Mouse (Mus musculus) hindbrain, embryonic 16.5 days (tissue): ENCODE measurements around the gene Mast1. TPM values are rescaled to one million over a fixed set of nuclear protein-coding genes. Genes with fewer than 3 reads are reported as not detected.

Experiments
- ATAC-seq: fragments of 200-750 bp; cut with Nextera tagmentation; 2 replicates; pipeline ENCODE4 v1.8.0; 2017; ENCODE audit warnings: moderate TSS enrichment, moderate library complexity
- H3K27ac ChIP-seq: fragments of 300-500 bp; sonication (generic); 2 replicates; pipeline ENCODE4 v1.5.1; 2014; ENCODE audit warnings: low read depth, mild to moderate bottlenecking, control low read depth, low read length, moderate library complexity
- H3K27me3 ChIP-seq: fragments of 300-500 bp; sonication (generic); replicated peaks from 2 replicates; pipeline ENCODE4 v1.6.1; 2014; ENCODE audit warnings: low read length; ENCODE audit not compliant: control insufficient read depth, insufficient read depth
- H3K36me3 ChIP-seq: fragments of 300-500 bp; sonication (generic); 2 replicates; pipeline ENCODE4 v1.6.1; 2014; ENCODE audit warnings: mild to moderate bottlenecking, low read length, moderate library complexity, mixed read lengths; ENCODE audit not compliant: control insufficient read depth, insufficient read depth
- H3K4me1 ChIP-seq: fragments of 300-500 bp; sonication (generic); 2 replicates; pipeline ENCODE4 v1.6.1; 2014; ENCODE audit warnings: low read depth, low read length; ENCODE audit not compliant: control insufficient read depth, insufficient read depth
- H3K4me2 ChIP-seq: fragments of 300-500 bp; sonication (generic); 2 replicates; pipeline ENCODE4 v1.6.1; 2014; ENCODE audit warnings: mild to moderate bottlenecking, low read length, control low read depth, moderate library complexity
- H3K4me3 ChIP-seq: fragments of 300-500 bp; sonication (generic); 2 replicates; pipeline ENCODE4 v1.5.1; 2014; ENCODE audit warnings: mild to moderate bottlenecking, low read length, control low read depth, moderate library complexity
- H3K9ac ChIP-seq: fragments of 300-500 bp; sonication (generic); 2 replicates; pipeline ENCODE4 v1.6.1; 2014; ENCODE audit warnings: low read depth, mild to moderate bottlenecking, control low read depth, low read length, moderate library complexity
- H3K9me3 ChIP-seq: fragments of 300-500 bp; sonication (generic); 2 replicates; pipeline ENCODE4 v1.6.1; 2014; ENCODE audit warnings: mild to moderate bottlenecking, low read length, moderate library complexity; ENCODE audit not compliant: control insufficient read depth
- WGBS: fragments of 180-500 bp; shearing (Covaris S2); extraction: QIAGEN DNeasy Blood & Tissue Kit; methylation state at CpG from one replicate; pipeline ENCODE4 v1.1.7; 2014; 5-methylcytosine and 5-hydroxymethylcytosine counted together
- polyA plus RNA-seq: library from polyadenylated mRNA; unstranded; fragments of >200 nt; fragmentation: Nextera tagmentation; extraction: Ambion mirVana; gene quantifications from 2 replicates; pipeline ENCODE4 v1.2.1, GENCODE M21; 2015

Mast1 gene
- polyA plus RNA-seq, 1 experiment from 2014 or later, result 71.4 TPM

DNA sequence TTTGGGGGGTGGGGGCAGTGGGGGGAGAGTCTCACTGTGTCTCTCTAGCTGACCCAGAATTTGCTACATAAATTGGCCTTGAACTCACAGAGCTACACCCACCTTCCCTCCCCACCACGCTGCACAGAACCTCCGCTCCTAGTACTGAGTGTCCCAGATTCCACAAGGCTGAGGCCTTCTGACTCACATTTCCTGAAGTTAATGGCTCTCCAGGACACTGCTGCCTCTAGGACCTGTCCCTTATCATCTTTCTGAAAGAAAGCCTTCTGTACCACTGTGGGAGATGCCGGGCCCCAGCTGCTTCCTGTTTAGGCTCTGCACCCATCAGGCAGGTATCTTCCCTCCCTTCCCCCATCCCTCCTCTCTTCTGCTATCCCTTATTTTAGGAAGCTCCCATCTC lies 29.4 kb upstream of the Mast1 start:
- no peak overlapping the region; the same call in 1 of the 2 replicates for H3K4me3 ChIP-seq

DNA sequence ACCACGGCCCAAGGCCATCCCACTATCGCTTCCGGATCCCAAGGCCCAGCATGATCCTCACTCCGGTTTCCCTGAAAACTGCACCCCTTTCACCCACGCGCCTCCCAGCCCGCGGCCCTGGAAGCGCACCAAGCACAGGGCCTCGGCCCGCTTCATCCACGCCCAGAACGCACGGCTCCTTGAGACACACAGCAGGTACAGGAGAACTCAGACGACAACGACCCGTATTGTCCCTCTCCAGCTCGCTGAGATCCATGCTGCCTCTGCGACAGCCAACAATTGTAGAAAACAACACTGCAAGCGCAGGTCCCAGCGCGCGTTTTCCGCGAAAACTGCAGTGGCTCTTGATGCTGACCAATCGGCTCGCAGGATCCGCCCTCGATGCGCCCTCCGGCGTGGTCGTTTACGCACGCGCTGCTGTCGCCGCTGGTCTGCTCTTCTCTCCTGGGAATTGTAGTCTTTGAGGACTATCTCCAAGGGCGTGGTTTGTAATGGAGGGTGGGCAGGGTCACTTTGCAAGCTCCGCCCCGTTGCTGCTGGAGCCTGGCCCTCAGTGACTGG lies 28.7 kb upstream of the Mast1 start:
- WGBS, result 0% methylated on average over 41 of the region's 41 CpGs
- H3K9ac ChIP-seq, result peak overlapping the region; percentile 76

More for the DNA sequence above, 29.4 kb upstream of the Mast1 start:
- H3K27me3 ChIP-seq, result no peaks in the 10 kb centered on the region
- 68% methylated on average over 3 of the region's 3 CpGs for WGBS
- H3K9me3 ChIP-seq, result no peaks in the 10 kb centered on the region
- ATAC-seq, result no peak
- peaks cover 4% of the 10 kb centered on the region; the same call in 1 of the 2 replicates for H3K36me3 ChIP-seq
- H3K27ac ChIP-seq, result peak overlapping the region; percentile 51; the same call in 1 of the 2 replicates
- no peak overlapping the region; the same call in 1 of the 2 replicates for H3K9ac ChIP-seq
- H3K4me2 ChIP-seq, result peak overlapping the region; percentile 97
- H3K4me1 ChIP-seq, result peaks cover 34% of the 10 kb centered on the region

DNA sequence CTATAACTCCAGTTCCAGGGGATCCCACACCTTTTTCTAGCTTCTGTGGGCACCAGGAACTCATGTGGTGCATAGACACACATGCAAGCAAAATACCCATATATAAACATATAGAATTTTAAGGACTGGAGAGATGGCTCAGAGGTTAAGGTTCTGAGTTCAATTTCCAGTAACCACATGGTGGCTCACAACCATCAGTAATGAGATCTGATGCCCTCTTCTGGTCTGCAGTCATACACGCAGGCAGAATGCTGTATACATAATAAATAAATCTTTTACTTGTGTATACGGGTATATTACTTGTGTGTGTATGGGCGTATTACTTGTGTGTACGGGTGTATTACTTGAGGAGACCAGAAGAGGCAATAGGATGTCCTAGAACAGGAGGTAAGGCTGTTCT lies 26.8 kb upstream of the Mast1 start:
- no peaks in the 10 kb centered on the region for H3K9me3 ChIP-seq
- H3K9ac ChIP-seq, result no peak overlapping the region
- 86% methylated on average over 4 of the region's 4 CpGs for WGBS
- ATAC-seq, result no peak
- no peak overlapping the region for H3K4me2 ChIP-seq
- H3K4me1 ChIP-seq, result peaks cover 22% of the 10 kb centered on the region
- no peak overlapping the region for H3K4me3 ChIP-seq
- H3K27ac ChIP-seq, result no peak overlapping the region
- H3K27me3 ChIP-seq, result no peaks in the 10 kb centered on the region
- H3K36me3 ChIP-seq, result no peaks in the 10 kb centered on the region

More for the DNA sequence above, 28.7 kb upstream of the Mast1 start:
- Histone ChIP-seq H3K27me3 (no peaks in the 10 kb centered on the region), H3K4me2 (peak overlapping the region; percentile 97), H3K27ac (peak overlapping the region; percentile 72), H3K4me1 (peaks cover 27% of the 10 kb centered on the region), H3K9me3 (no peaks in the 10 kb centered on the region), H3K36me3 (no peaks in the 10 kb centered on the region), H3K4me3 (peak overlapping the region; percentile 69)
- ATAC-seq, result peak; percentile 85

DNA sequence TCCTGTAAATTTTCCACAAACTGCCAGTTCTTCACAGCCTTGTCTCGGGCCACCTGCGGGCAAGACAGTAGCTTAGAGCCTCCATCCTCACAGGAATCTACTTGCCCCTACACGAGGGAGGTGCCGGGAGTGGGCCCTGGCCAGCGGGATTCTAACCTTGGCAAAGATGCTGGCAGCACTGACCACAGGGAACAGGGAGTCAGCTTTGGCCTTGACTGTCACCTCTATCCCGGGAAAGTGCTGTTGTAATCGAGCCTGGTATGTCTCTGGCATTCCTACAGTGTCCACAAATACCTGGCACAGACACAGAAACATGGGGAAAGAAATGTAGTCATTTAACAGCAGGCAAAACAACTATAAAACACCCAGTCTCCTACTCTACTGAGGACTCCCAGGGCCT lies 22.7 kb upstream of the Mast1 start:
- no peak overlapping the region for H3K27ac ChIP-seq
- peaks cover 2% of the 10 kb centered on the region; the same call in 1 of the 2 replicates for H3K36me3 ChIP-seq
- H3K27me3 ChIP-seq, result no peaks in the 10 kb centered on the region
- no peak overlapping the region for H3K4me3 ChIP-seq
- 91% methylated on average over 7 of the region's 7 CpGs for WGBS
- H3K4me1 ChIP-seq, result peaks cover under 1% of the 10 kb centered on the region
- no peak overlapping the region for H3K9ac ChIP-seq
- no peak overlapping the region for H3K4me2 ChIP-seq
- ATAC-seq, result no peak
- H3K9me3 ChIP-seq, result no peaks in the 10 kb centered on the region

DNA sequence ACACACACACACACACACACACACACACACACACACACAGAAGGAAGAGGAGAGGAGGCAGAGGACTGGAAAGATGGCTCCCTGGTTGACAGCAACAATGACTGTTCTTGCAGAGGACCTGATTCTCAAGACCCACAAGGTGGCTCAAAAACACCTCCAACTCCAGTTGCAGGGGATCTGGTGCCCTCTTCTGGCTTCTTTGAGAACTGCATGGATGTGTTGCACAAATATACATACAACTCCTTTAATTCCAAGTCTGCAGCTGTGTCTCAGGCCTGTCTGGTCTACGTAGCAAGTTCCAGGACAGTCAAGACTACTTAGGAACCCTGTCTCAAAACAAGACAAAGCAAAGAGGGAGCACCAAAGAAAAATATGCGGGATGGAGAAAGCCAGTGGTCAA lies 19.6 kb upstream of the Mast1 start:
- H3K36me3 ChIP-seq, result peaks cover 2% of the 10 kb centered on the region; the same call in 1 of the 2 replicates
- no peak for ATAC-seq
- H3K4me3 ChIP-seq, result no peak overlapping the region
- WGBS, result 49% methylated on average over 2 of the region's 2 CpGs
- no peak overlapping the region for H3K9ac ChIP-seq
- no peaks in the 10 kb centered on the region for H3K4me1 ChIP-seq
- H3K27ac ChIP-seq, result no peak overlapping the region
- H3K9me3 ChIP-seq, result no peaks in the 10 kb centered on the region; the same call in 1 of the 2 replicates
- no peak overlapping the region for H3K4me2 ChIP-seq
- peaks cover 5% of the 10 kb centered on the region; the same call in 1 of the 2 replicates for H3K27me3 ChIP-seq

DNA sequence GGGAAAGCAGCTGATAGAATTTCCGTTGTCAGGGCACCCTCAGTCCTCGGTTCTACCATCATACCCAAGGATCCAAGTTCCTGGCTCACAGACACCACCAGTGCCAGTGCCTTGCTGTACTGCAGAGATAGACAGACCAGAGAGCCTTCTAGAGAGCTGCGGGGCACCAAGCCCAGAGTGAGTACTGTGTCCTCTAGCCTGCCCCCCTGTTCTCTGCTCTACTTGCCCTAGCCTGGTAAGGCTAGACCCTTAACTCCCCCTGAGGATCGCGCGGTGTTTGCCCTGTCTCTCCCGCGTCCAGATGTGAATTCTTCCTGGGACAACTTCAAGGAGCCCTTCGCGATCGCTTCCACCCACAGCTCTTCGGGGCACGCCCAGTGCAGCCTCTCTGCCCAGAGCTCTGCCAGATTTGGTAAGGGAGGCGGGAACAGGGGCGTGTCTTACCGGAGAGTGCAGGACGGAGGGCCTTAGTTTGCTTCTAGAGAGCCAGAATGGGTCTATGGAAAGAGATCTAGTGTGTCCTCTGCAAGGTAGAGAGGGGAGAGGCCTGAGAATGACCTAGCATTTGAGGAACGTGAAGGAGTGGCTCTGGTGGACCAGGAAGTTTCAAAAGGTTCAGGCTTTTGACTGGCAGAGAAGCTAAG lies 15.6 kb upstream of the Mast1 start:
- Histone ChIP-seq H3K36me3 (peaks cover 2% of the 10 kb centered on the region; the same call in 1 of the 2 replicates), H3K27me3 (peaks cover 19% of the 10 kb centered on the region), H3K4me3 (no peak overlapping the region), H3K9me3 (no peaks in the 10 kb centered on the region; the same call in 1 of the 2 replicates), H3K27ac (no peak overlapping the region), H3K4me1 (no peaks in the 10 kb centered on the region), H3K4me2 (no peak overlapping the region), H3K9ac (no peak overlapping the region)
- no peak for ATAC-seq
- 7% methylated on average over 18 of the region's 18 CpGs for WGBS

DNA sequence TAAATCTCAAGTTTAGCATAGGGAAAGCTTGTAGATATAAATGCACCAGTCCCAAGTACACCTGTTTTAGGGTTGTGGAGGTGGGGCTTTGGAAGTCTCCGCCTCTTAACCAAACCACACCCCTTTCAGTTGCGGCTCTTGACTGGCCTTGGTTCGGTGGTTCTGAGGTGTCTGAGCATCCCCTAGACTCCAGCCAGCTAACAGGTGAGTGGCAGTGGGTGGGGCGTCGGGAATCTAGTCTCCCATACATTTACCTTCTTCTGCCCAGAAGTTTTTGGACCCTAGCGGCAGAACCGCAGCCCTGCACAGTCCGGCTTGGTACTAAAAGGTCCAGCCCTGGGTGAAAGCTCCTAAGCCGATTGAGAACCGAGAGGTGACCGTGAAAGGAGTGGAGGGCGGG lies 12.6 kb upstream of the Mast1 start:
- H3K27ac ChIP-seq, result no peak overlapping the region
- ATAC-seq, result no peak
- no peaks in the 10 kb centered on the region for H3K36me3 ChIP-seq
- H3K4me2 ChIP-seq, result no peak overlapping the region
- no peaks in the 10 kb centered on the region; the same call in 1 of the 2 replicates for H3K9me3 ChIP-seq
- peaks cover 8% of the 10 kb centered on the region for H3K4me1 ChIP-seq
- H3K4me3 ChIP-seq, result no peak overlapping the region
- 20% methylated on average over 12 of the region's 12 CpGs for WGBS
- H3K27me3 ChIP-seq, result peaks cover 19% of the 10 kb centered on the region
- H3K9ac ChIP-seq, result no peak overlapping the region

DNA sequence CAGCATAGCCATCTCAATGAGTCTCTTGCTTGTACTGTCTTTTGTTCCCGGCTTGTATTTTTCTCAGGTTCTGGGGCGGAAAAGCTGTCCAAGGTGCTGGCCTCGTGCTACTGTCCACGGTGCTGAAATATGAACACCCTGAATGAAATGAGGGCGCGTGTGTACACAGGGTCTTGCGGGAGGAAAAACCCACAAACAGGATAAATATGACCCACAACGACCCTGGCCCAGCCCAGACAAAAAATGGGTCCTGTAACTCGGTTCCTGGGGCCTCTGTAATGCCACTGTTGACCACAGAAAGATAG lies 10.0 kb upstream of the Mast1 start:
- Histone ChIP-seq H3K4me2 (peak overlapping the region; percentile 84), H3K9ac (no peak overlapping the region), H3K27ac (no peak overlapping the region), H3K27me3 (peaks cover 16% of the 10 kb centered on the region), H3K4me3 (no peak overlapping the region; the same call in 1 of the 2 replicates), H3K36me3 (no peaks in the 10 kb centered on the region), H3K9me3 (no peaks in the 10 kb centered on the region), H3K4me1 (peaks cover 17% of the 10 kb centered on the region)
- no peak for ATAC-seq
- 15% methylated on average over 9 of the region's 9 CpGs for WGBS

DNA sequence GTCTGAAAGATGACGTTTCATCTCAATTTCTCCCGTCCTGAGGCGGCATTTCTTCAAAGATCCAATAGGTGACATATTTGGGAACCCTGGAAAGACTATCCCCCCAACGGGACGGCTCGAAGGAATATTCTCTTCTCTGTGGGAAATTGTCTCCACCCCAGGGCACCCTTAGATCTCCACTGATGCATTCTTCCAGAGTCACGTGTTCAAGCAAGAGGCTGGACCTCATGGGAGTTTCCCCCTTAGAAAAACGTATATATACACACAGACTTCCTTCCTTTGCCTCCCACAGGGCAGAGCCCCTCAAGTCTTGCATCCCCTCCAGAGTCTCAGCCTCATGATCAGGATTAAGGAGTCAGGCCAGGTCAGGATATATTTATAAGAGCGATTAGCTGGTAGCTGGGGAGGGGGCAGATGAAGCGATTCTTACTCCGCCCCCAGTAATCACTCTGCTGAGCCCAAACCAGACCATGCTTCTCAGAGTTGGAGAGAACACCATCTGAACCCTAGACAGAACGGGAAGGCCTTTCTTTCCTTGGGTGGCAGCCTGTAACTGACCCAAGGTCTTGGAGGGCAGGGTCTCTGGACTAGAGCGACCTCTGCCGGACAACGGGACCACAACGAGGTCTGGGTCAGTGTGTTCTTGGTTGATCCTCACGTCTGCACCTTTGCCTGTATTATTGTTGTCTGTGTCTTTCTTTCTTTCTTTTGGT lies 9.5 kb upstream of the Mast1 start, which contains the start of gene Rtbdn:
TSS of gene Rtbdn (plus strand) at position 464 of the 713 bp plus-strand sequence.
- peak; percentile 25 for ATAC-seq
- Histone ChIP-seq H3K4me1 (peaks cover 17% of the 10 kb centered on the region), H3K4me3 (peak within 1 kb of the TSS; percentile 77), H3K4me2 (peak within 1 kb of the TSS; percentile 84), H3K9me3 (no peaks in the 10 kb centered on the region), H3K9ac (peak within 1 kb of the TSS; percentile 88), H3K27me3 (peaks cover 14% of the 10 kb centered on the region), H3K36me3 (no peaks in the 10 kb centered on the region), H3K27ac (peak within 1 kb of the TSS; percentile 89)
- WGBS, result 6% methylated on average over 17 of the region's 17 CpGs
